Mouse (Mus musculus) kidney, adult 2 months (tissue): ENCODE measurements around the gene Gm28043. TPM values are rescaled to one million over a fixed set of nuclear protein-coding genes. Genes with fewer than 3 reads are reported as not detected.
A peak's percentile ranks its signal among the peaks of the same experiment; 100 is the strongest.
"Not testable (repeated sequence)": the region's sequence is repeated elsewhere in the genome, so short reads cannot be mapped to it uniquely, and the experiment has no call there.

Experiments used
- DNase-seq: peaks from one replicate; pipeline ENCODE4 v3.0.0; 2021
- H3K27ac ChIP-seq: fragments of 200-500 bp; 2 replicates; pipeline ENCODE4 v1.5.1; 2012; ENCODE audit warnings: low read depth, low read length, control low read depth, inconsistent platforms; ENCODE audit not compliant: insufficient read depth
- H3K27me3 ChIP-seq: fragments of 200-500 bp; replicated peaks from 2 replicates; pipeline ENCODE4 v1.6.1; 2012; ENCODE audit warnings: mild to moderate bottlenecking, moderate library complexity, low read length, inconsistent platforms; ENCODE audit not compliant: control insufficient read depth, insufficient read depth
- H3K36me3 ChIP-seq: fragments of 200-500 bp; 2 replicates; pipeline ENCODE4 v1.6.1; 2012; ENCODE audit warnings: mild to moderate bottlenecking, moderate library complexity, low read length, inconsistent platforms; ENCODE audit not compliant: control insufficient read depth, insufficient read depth
- H3K4me1 ChIP-seq: fragments of 200-500 bp; 2 replicates; pipeline ENCODE4 v1.6.1; 2011; ENCODE audit warnings: low read length; ENCODE audit not compliant: control insufficient read depth, insufficient read depth
- H3K4me3 ChIP-seq: fragments of 200-500 bp; 2 replicates; pipeline ENCODE4 v1.5.1; 2011; ENCODE audit warnings: mild to moderate bottlenecking, low read depth, low read length, control low read depth; ENCODE audit not compliant: insufficient read depth
- CTCF ChIP-seq: fragments of 200-500 bp; conservative IDR thresholded peaks from 2 replicates; pipeline ENCODE4 v1.5.1; 2011; ENCODE audit warnings: low read depth, mild to moderate bottlenecking, control low read depth, low read length, moderate library complexity, mixed read lengths; ENCODE audit not compliant: insufficient read depth, insufficient read length
- POLR2A ChIP-seq: fragments of 200-500 bp; IDR thresholded peaks from one replicate; pipeline ENCODE4 v1.6.1; 2011; ENCODE audit warnings: low read depth, low read length, control low read depth
- WGBS: fragments of 180-500 bp; shearing (Covaris S2); methylation state at CpG from one replicate; pipeline ENCODE4 v1.1.7; 2018; 5-methylcytosine and 5-hydroxymethylcytosine counted together
- polyA plus RNA-seq: library from polyadenylated mRNA; depleted of rRNA; stranded (reverse); fragments of >200 nt; gene quantifications from 2 replicates; pipeline ENCODE4 v1.2.3, GENCODE M21; 2012

Gm28043 gene
- polyA plus RNA-seq, 1 experiment = 0.63 TPM

GRCm38 (mm10) chr17:29710562-29711044 is 95.9 kb downstream of the Gm28043 start:
- H3K27ac ChIP-seq = no peak overlapping the region

GRCm38 (mm10) chr17:29711076-29711744 is 96.5 kb downstream of the Gm28043 start:
- no peaks in the 10 kb centered on the region for H3K27me3 ChIP-seq
- 37% methylated on average over 19 of the region's 19 CpGs for WGBS
- H3K4me3 ChIP-seq = no peak overlapping the region
- no peak for TF ChIP-seq CTCF
- no peak for TF ChIP-seq POLR2A
- DNase-seq = peak; percentile 92
- H3K36me3 ChIP-seq = no peaks in the 10 kb centered on the region
- H3K27ac ChIP-seq = no peak overlapping the region
- no peaks in the 10 kb centered on the region for H3K4me1 ChIP-seq

More at GRCm38 (mm10) chr17:29710562-29711044, 95.9 kb downstream of the Gm28043 start:
- TF ChIP-seq POLR2A (no peak), CTCF (no peak)
- Histone ChIP-seq H3K27me3 (no peaks in the 10 kb centered on the region), H3K4me3 (no peak overlapping the region), H3K4me1 (no peaks in the 10 kb centered on the region), H3K36me3 (no peaks in the 10 kb centered on the region)
- 69% methylated on average over 11 of the region's 11 CpGs for WGBS
- no peak for DNase-seq

- WGBS = 56% methylated on average over 8 of the region's 8 CpGs
- TF ChIP-seq CTCF (no peak), POLR2A (no peak)
- Histone ChIP-seq H3K36me3 (no peaks in the 10 kb centered on the region), H3K4me3 (no peak overlapping the region), H3K27ac (no peak overlapping the region), H3K4me1 (no peaks in the 10 kb centered on the region), H3K27me3 (no peaks in the 10 kb centered on the region)
- no peak for DNase-seq
These were observed 97.2 kb downstream of the Gm28043 start for GRCm38 (mm10) chr17:29711745-29712431.

- peaks cover 4% of the 10 kb centered on the region; the same call in 1 of the 2 replicates for H3K4me1 ChIP-seq
- H3K4me3 ChIP-seq = no peak overlapping the region
- TF ChIP-seq CTCF = no peak
- TF ChIP-seq POLR2A = no peak
- DNase-seq = no peak
- no peaks in the 10 kb centered on the region for H3K27me3 ChIP-seq
- 74% methylated on average over 7 of the region's 7 CpGs for WGBS
- no peak overlapping the region for H3K27ac ChIP-seq
- no peaks in the 10 kb centered on the region for H3K36me3 ChIP-seq
These were observed 97.9 kb downstream of the Gm28043 start for GRCm38 (mm10) chr17:29712565-29712964.

- whole genome bisulfite sequencing = 98% methylated on average over 4 of the region's 4 CpGs
These were observed 99.1 kb downstream of the Gm28043 start for GRCm38 (mm10) chr17:29713734-29714133.

GRCm38 (mm10) chr17:29716732-29717445 is 102.2 kb downstream of the Gm28043 start, which contains the start of gene Ccdc167:
TSS of gene Ccdc167 (minus strand) at chr17:29717044.
- H3K27ac ChIP-seq = no peak within 1 kb of the TSS
- H3K4me1 ChIP-seq = peaks cover 4% of the 10 kb centered on the region; the same call in 1 of the 2 replicates
- no peaks in the 10 kb centered on the region for H3K36me3 ChIP-seq
- peak; percentile 98 for DNase-seq
- TF ChIP-seq CTCF = no peak
- no peak for TF ChIP-seq POLR2A
- H3K4me3 ChIP-seq = peak within 1 kb of the TSS; percentile 76
- H3K27me3 ChIP-seq = no peaks in the 10 kb centered on the region
- 4% methylated on average over 41 of the region's 41 CpGs for WGBS

More at GRCm38 (mm10) chr17:29713734-29714133, 99.1 kb downstream of the Gm28043 start:
- not testable (repeated sequence) for H3K4me1 ChIP-seq, H3K27ac ChIP-seq, H3K36me3 ChIP-seq, H3K27me3 ChIP-seq, DNase-seq, H3K4me3 ChIP-seq

GRCm38 (mm10) chr17:29718660-29719059 is 104.0 kb downstream of the Gm28043 start:
- Histone ChIP-seq H3K4me3 (no peak overlapping the region), H3K27me3 (no peaks in the 10 kb centered on the region), H3K27ac (no peak overlapping the region), H3K36me3 (no peaks in the 10 kb centered on the region), H3K4me1 (peaks cover 4% of the 10 kb centered on the region; the same call in 1 of the 2 replicates)
- 84% methylated on average over 8 of the region's 8 CpGs for WGBS
- no peak for DNase-seq
- TF ChIP-seq CTCF (no peak), POLR2A (no peak)
